Mouse (Mus musculus) kidney, postnatal 0 days (tissue): ENCODE results near the gene Fam241b. TPM values are rescaled to one million over a fixed set of nuclear protein-coding genes. Genes with fewer than 3 reads are reported as not detected.
"Not testable (repeated sequence)": the region's sequence is repeated elsewhere in the genome, so short reads cannot be mapped to it uniquely, and the experiment has no call there.

Experiments
- ATAC-seq: fragments of 200-750 bp; cut with Nextera tagmentation; replicated peaks from 2 replicates; pipeline ENCODE4 v1.8.0; 2017; ENCODE audit warnings: low read depth, moderate number of reproducible peaks, moderate TSS enrichment, moderate library complexity; ENCODE audit not compliant: low FRiP score
- DNase-seq: peaks from one replicate; pipeline ENCODE4 v3.0.0-alpha.2; 2016; ENCODE audit warnings: low spot score
- H3K27ac ChIP-seq: fragments of 300-500 bp; sonication (generic); 2 replicates; pipeline ENCODE4 v1.5.1; 2014; ENCODE audit warnings: mild to moderate bottlenecking
- H3K27me3 ChIP-seq: fragments of 300-500 bp; sonication (generic); 2 replicates; pipeline ENCODE4 v1.6.1; 2014; ENCODE audit warnings: low read length, mixed read lengths; ENCODE audit not compliant: insufficient read depth
- H3K36me3 ChIP-seq: fragments of 300-500 bp; sonication (generic); 2 replicates; pipeline ENCODE4 v1.6.1; 2014; ENCODE audit warnings: low read length, mixed read lengths; ENCODE audit not compliant: insufficient read depth
- H3K4me1 ChIP-seq: fragments of 300-500 bp; sonication (generic); replicated peaks from 2 replicates; pipeline ENCODE4 v1.6.1; 2014; ENCODE audit warnings: antibody characterized with exemption, low read length, mixed read lengths; ENCODE audit not compliant: insufficient read depth
- H3K4me2 ChIP-seq: fragments of 300-500 bp; sonication (generic); 2 replicates; pipeline ENCODE4 v1.6.1; 2014; ENCODE audit warnings: mild to moderate bottlenecking, low read length, moderate library complexity, mixed read lengths
- H3K4me3 ChIP-seq: fragments of 300-500 bp; sonication (generic); replicated peaks from 2 replicates; pipeline ENCODE4 v1.5.1; 2014; ENCODE audit warnings: low read depth, low read length
- H3K9ac ChIP-seq: fragments of 300-500 bp; sonication (generic); 2 replicates; pipeline ENCODE4 v1.6.1; 2014; ENCODE audit warnings: low read depth, low read length
- H3K9me3 ChIP-seq: fragments of 300-500 bp; sonication (generic); replicated peaks from 2 replicates; pipeline ENCODE4 v1.6.1; 2016; ENCODE audit warnings: low read length, inconsistent platforms, mixed read lengths
- CTCF ChIP-seq: IDR thresholded peaks from 2 replicates; pipeline ENCODE4 v1.5.1; 2016; ENCODE audit warnings: antibody characterized with exemption, low read depth, mild to moderate bottlenecking, moderate library complexity
- WGBS: fragments of 180-500 bp; shearing (Covaris S2); extraction: QIAGEN DNeasy Blood & Tissue Kit; methylation state at CpG from one replicate; pipeline ENCODE4 v1.1.7; 2014; 5-methylcytosine and 5-hydroxymethylcytosine counted together
- polyA plus RNA-seq: library from polyadenylated mRNA; unstranded; fragments of >200 nt; fragmentation: Nextera tagmentation; extraction: Ambion mirVana; gene quantifications from 2 replicates; pipeline ENCODE4 v1.2.1, GENCODE M21; 2015

The Fam241b gene
- polyA plus RNA-seq, 1 experiment from 2014 or later: 19.2 TPM

- Histone ChIP-seq H3K9me3 (no peaks in the 10 kb centered on the region), H3K36me3 (no peaks in the 10 kb centered on the region), H3K9ac (no peak overlapping the region), H3K27ac (no peak overlapping the region), H3K4me3 (no peak overlapping the region), H3K4me1 (0 out of 2 replicates have a peak, but pooled peaks cover 5% of the 10 kb centered on the region), H3K27me3 (no peaks in the 10 kb centered on the region), H3K4me2 (no peak overlapping the region)
- ATAC-seq (no peak), DNase-seq (no peak)
- TF ChIP-seq CTCF: no peak
- WGBS: 83% methylated on average over 5 of the region's 5 CpGs
These were observed 55.3 kb downstream of the Fam241b start for GRCm38 (mm10) chr10:62088411-62088810.

- Histone ChIP-seq H3K27ac (no peak overlapping the region), H3K9me3 (no peaks in the 10 kb centered on the region), H3K27me3 (no peaks in the 10 kb centered on the region), H3K9ac (no peak overlapping the region), H3K4me1 (0 out of 2 replicates have a peak, but pooled peaks cover 5% of the 10 kb centered on the region), H3K4me2 (no peak overlapping the region), H3K4me3 (no peak overlapping the region), H3K36me3 (no peaks in the 10 kb centered on the region)
- no peak for TF ChIP-seq CTCF
- no peak for DNase-seq
- WGBS: 90% methylated on average over 5 of the region's 5 CpGs
- no peak for ATAC-seq
These were observed 56.9 kb downstream of the Fam241b start for GRCm38 (mm10) chr10:62086826-62087225.

- no peaks in the 10 kb centered on the region for H3K36me3 ChIP-seq
- H3K9ac ChIP-seq: no peak overlapping the region
- H3K9me3 ChIP-seq: no peaks in the 10 kb centered on the region
- no peak overlapping the region for H3K4me3 ChIP-seq
- WGBS: 41% methylated on average over 2 of the region's 2 CpGs
- H3K4me2 ChIP-seq: no peak overlapping the region
- 0 out of 2 replicates have a peak, but pooled peaks cover 5% of the 10 kb centered on the region for H3K4me1 ChIP-seq
- no peaks in the 10 kb centered on the region for H3K27me3 ChIP-seq
- ATAC-seq (no peak), DNase-seq (no peak)
- H3K27ac ChIP-seq: no peak overlapping the region
- no peak for TF ChIP-seq CTCF
These were observed 57.7 kb downstream of the Fam241b start for GRCm38 (mm10) chr10:62086044-62086443.

GRCm38 (mm10) chr10:62076248-62077134, 67.2 kb downstream of the Fam241b start:
- TF ChIP-seq CTCF: no peak
- no peak for ATAC-seq
- WGBS: 44% methylated on average over 11 of the region's 11 CpGs

GRCm38 (mm10) chr10:62071346-62071745, 72.4 kb downstream of the Fam241b start:
- not testable (repeated sequence) for H3K9ac ChIP-seq, H3K9me3 ChIP-seq, ATAC-seq, H3K27ac ChIP-seq, H3K27me3 ChIP-seq, H3K36me3 ChIP-seq, H3K4me1 ChIP-seq, H3K4me3 ChIP-seq, DNase-seq, H3K4me2 ChIP-seq
- WGBS: 84% methylated on average over 13 of the region's 14 CpGs

More at GRCm38 (mm10) chr10:62076248-62077134, 67.2 kb downstream of the Fam241b start:
- H3K9me3 ChIP-seq: no peaks in the 10 kb centered on the region
- no peak overlapping the region for H3K4me3 ChIP-seq
- H3K9ac ChIP-seq: no peak overlapping the region
- no peaks in the 10 kb centered on the region for H3K36me3 ChIP-seq
- H3K4me2 ChIP-seq: no peak overlapping the region
- H3K27ac ChIP-seq: no peak overlapping the region
- no peaks in the 10 kb centered on the region for H3K4me1 ChIP-seq
- H3K27me3 ChIP-seq: no peaks in the 10 kb centered on the region
- no peak for DNase-seq

GRCm38 (mm10) chr10:62070636-62071035, 73.1 kb downstream of the Fam241b start:
- Histone ChIP-seq H3K9me3 (no peaks in the 10 kb centered on the region), H3K9ac (no peak overlapping the region), H3K4me1 (no peaks in the 10 kb centered on the region), H3K4me3 (no peak overlapping the region), H3K27me3 (no peaks in the 10 kb centered on the region), H3K4me2 (no peak overlapping the region), H3K27ac (no peak overlapping the region), H3K36me3 (no peaks in the 10 kb centered on the region)
- no peak for DNase-seq
- ATAC-seq: no peak
- TF ChIP-seq CTCF: no peak
- 51% methylated on average over 8 of the region's 8 CpGs for WGBS
